Mouse (Mus musculus) embryo, embryonic 9.5 days (tissue): ENCODE measurements around the gene Snx17.

Experiments
- DNase-seq: peaks from one replicate; pipeline ENCODE4 v3.0.0-alpha.2; 2017; ENCODE audit errors: extremely low spot score

Snx17 gene

DNA sequence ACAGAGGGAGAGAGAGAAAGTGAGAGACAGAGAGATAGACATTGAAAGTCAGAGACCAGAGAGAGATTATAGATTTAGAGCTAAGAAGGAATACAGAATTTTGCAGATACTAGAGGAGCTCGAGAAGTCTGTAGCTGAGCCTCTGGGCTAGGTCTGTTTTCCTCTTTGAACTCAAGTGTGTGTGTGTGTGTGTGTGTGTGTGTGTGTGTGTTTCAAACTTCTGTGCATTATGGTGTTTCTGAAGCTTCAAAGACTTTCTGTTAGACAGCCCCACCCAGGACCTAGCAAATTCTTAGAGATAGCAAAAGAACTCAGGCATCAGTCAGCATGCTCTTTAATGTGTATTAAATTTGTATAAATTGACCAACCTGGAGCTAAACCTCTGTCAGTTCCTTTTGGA is 33.6 kb downstream of the Snx17 start:
- no peak for DNase-seq

DNA sequence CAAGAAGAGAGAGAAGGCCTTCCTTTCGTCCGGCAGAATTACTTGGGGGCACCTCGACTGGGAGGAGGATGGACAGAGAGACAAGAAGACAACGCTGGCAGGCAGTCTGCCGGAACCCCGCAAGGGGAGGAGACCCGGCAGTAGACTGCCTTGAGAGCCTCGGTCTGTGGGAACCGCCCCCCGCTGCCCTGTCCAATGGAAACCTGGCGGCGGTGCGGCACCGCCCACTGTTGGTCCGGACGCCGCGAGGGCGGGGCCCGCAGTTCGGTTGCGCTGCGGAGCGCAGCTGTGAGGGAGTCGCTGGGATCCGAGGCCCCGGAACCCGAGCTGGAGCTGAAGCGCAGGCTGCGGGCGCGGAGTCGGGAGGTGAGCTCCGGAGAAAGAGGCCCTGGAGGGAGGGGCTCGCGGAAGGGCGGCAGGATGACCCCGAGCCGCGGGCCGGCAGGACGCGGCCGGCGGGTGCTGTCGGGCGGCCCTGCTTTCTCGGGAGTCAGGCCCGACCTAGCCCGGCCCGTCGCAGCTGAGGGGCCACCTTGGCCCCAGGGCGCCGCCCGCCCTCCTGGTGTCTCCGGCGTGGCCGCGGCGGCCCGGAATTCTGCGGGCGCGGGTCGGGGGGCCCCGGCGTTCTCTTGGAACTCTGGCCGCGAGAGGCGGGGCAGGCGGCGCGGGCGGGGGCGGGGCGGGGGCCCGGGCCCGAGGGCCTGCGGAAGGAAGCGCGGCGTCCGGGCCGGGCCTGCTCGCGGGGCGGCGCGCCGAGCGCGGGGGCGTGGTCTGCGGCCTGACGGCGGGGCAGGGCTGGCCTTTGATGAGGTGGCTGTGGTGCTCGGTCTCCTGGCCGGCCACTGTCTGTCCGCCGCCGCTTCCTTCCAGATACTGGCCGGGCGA is 47.9 kb downstream of the Snx17 start, which contains the start of the genes Nrbp1 and Gm9970:
TSS of gene Nrbp1 (plus strand) at position 228 of the 885 bp plus-strand sequence.
TSS of gene Gm9970 (minus strand) at position 596 of the 885 bp plus-strand sequence.
- DNase-seq, result peak; percentile 93

DNA sequence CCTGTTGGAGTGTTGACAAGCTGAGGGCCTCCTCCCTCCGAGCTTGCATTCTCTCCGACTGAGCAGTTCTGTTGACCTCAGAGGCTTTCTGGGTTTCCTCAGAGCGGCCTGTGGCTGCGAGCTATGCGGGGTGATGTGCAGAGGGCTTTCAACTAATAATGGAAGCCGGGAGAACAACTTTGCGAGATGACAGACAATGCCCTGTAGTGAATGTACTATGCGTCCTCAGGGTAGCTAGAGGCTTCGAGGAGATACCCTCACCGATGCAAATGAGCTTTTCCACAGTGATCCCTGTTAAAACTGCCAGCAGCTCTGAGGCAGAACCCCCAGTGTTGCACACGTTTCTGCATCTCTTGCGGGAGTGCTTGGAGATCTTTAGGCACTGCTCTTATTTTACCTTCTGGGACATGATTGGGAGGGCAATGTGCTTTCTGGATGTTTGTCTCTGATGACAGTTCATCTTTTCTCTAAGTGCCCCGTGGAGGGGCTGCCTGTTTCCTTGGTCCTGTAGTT is 48.6 kb downstream of the Snx17 start:
- no peak for DNase-seq

DNA sequence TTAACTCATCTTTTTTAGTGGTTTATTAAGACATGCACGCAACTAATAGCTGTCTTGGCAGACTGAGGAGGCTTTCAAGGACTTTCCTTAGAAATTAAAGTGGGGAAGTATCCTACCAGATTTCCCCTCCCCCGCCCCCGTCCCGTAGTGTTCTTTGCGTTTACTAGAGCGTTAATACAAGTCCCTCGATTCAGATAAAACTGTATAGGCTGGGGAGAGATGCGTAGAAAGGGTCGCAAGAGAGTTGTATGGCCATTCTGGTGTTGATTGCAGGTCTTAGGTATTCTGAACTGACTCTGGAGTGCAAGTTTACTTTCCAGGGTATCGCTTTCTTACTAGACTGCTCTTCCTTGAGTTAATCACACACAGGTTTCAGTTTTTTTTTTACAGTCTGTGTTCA is 49.2 kb downstream of the Snx17 start:
- no peak for DNase-seq
